Mouse (Mus musculus): ENCODE results near the gene Magi1. TPM values are rescaled to one million over a fixed set of nuclear protein-coding genes. Genes with fewer than 3 reads are reported as not detected.

Gene Magi1
- polyA plus RNA-seq, 1 experiment from 2014 or later, result 10.9 TPM

DNA sequence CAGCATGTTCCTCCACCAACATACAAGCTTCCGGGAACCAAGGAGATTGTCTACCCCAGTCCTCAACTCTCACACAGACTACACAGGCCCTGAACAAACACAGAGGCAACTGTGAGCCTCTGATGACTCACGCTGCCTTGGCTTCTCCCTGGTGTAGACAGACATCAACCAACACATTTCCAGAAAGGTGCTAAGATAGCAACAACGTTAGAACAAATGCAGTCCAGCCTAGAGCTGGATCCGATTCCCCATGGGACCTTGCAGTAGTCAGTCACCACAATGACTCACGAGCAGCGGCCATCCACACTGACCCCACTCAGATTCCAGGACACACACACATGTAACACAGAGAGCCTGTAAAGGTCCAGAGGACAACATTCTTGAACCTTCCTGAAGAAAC is 42.5 kb downstream of the Magi1 start:
- no peak overlapping the region for H3K4me2 ChIP-seq (replicated peaks; ENCODE audit: low read depth, low read length)
- H3K9ac ChIP-seq (ENCODE audit: low read depth, low read length), result no peak overlapping the region
- 55% methylated on average over 6 of the region's 6 CpGs for WGBS
- H3K4me3 ChIP-seq (ENCODE audit: low read length), result no peak overlapping the region
- no peaks in the 10 kb centered on the region for H3K27me3 ChIP-seq (ENCODE audit: control insufficient read depth, insufficient read depth, low read length)
- H3K4me1 ChIP-seq (ENCODE audit: control insufficient read depth, insufficient read depth, low read length), result peaks cover 20% of the 10 kb centered on the region
- ATAC-seq (ENCODE audit: low FRiP score, low TSS enrichment), result no peak
- no peak overlapping the region; the same call in 1 of the 2 replicates for H3K27ac ChIP-seq (ENCODE audit: low read depth, low read length)
- no peaks in the 10 kb centered on the region for H3K36me3 ChIP-seq (ENCODE audit: control insufficient read depth, insufficient read depth, low read length)
- H3K9me3 ChIP-seq (ENCODE audit: control insufficient read depth, low read length), result no peaks in the 10 kb centered on the region

DNA sequence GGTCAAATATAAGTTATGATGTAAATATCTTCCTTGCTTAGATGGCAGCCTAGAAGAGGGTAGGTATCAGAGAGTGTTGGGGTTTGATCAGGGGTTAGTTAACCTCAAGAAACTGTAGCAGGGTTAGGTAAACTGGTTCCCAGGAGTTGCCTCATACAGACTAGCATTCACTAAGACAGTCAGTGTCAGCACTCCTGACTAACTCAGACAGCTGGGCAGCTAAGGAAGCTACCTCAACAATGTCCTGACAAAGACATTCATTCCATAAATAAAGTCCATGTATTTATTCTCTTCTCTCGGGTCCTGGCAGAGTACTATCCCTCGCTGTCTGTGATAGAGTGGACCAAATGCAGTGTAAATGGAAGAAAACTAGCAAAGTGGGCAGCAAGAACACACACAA is 45.1 kb downstream of the Magi1 start:
- Histone ChIP-seq H3K27me3 (ENCODE audit: control insufficient read depth, insufficient read depth, low read length) (no peaks in the 10 kb centered on the region), H3K36me3 (ENCODE audit: control insufficient read depth, insufficient read depth, low read length) (no peaks in the 10 kb centered on the region), H3K27ac (ENCODE audit: low read depth, low read length) (no peak overlapping the region), H3K4me1 (ENCODE audit: control insufficient read depth, insufficient read depth, low read length) (peaks cover 20% of the 10 kb centered on the region), H3K9ac (ENCODE audit: low read depth, low read length) (no peak overlapping the region), H3K4me3 (ENCODE audit: low read length) (no peak overlapping the region), H3K9me3 (ENCODE audit: control insufficient read depth, low read length) (no peaks in the 10 kb centered on the region), H3K4me2 (replicated peaks; ENCODE audit: low read depth, low read length) (no peak overlapping the region)
- WGBS, result 73% methylated on average over 2 of the region's 2 CpGs
- no peak for ATAC-seq (ENCODE audit: low FRiP score, low TSS enrichment)

DNA sequence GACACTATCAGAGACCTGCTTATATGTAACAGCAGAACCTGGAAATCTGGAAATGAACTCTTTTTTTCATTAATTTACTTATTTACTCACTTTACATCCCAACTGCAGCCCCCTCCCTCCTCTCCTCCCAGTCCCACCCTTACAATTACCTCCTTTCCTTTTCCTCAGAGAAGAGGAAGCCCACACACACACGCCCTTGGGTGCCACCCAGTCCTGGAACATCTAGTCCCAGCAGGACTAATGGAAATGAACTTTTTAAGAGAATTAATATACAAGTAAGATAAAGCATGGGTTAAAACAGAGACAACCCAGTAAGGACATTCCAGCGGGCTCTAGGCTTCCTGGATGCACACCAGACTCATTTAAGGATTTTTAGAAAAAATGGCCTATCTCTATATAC is 46.8 kb downstream of the Magi1 start:
- Histone ChIP-seq H3K27me3 (ENCODE audit: control insufficient read depth, insufficient read depth, low read length) (no peaks in the 10 kb centered on the region), H3K4me3 (ENCODE audit: low read length) (no peak overlapping the region), H3K27ac (ENCODE audit: low read depth, low read length) (no peak overlapping the region), H3K36me3 (ENCODE audit: control insufficient read depth, insufficient read depth, low read length) (no peaks in the 10 kb centered on the region), H3K4me1 (ENCODE audit: control insufficient read depth, insufficient read depth, low read length) (peaks cover 21% of the 10 kb centered on the region), H3K9ac (ENCODE audit: low read depth, low read length) (no peak overlapping the region), H3K4me2 (replicated peaks; ENCODE audit: low read depth, low read length) (no peak overlapping the region), H3K9me3 (ENCODE audit: control insufficient read depth, low read length) (no peaks in the 10 kb centered on the region)
- WGBS, result 71% methylated on average over 2 of the region's 2 CpGs
- no peak for ATAC-seq (ENCODE audit: low FRiP score, low TSS enrichment)

DNA sequence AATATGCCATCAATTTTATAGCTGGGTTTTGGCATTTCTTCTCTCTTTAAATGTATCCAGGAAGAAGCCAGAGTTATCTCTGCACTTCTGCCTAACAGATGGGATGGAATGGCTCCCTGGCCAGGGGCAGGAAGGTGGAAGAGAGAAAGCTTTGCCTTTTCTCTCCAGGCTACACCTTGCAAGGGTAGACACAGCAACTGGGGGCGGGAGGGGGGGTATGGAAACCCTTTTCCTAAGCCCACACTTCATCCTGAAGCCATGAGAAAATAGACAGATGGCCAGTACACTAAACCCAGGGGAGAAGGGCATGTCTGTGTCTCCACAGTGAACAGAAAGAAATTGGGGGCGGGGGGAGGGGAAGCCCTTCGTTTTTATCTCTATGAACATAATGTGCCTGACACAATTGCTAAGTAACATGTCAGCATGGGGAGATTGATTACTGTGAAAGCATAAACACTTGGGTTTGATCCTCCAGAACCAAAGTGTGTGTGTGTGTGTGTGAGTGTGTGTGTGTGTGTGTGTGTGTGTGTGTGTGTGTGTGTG is 51.4 kb downstream of the Magi1 start:
- no peak for ATAC-seq (ENCODE audit: low FRiP score, low TSS enrichment)
- H3K27me3 ChIP-seq (ENCODE audit: control insufficient read depth, insufficient read depth, low read length), result no peaks in the 10 kb centered on the region
- WGBS, result 60% methylated on average over 3 of the region's 3 CpGs

DNA sequence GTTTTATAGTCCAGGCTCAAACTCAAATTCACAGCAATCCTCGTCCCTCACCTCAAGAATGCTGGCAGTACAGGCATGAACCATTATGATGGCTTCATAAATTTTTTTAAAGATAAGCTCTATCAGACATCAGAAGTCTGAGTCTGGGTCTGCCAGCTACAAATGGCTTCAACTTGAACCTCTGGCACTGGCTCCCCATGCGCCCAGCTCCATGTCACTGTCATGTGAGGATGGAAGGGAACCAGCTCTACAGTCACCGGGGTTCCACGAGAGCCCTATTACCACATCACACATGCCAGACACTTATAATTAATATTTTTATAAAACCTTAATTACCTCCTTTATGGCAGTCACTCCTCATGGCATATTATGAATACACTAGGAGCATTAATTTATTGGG is 51.9 kb downstream of the Magi1 start:
- Histone ChIP-seq H3K9ac (ENCODE audit: low read depth, low read length) (no peak overlapping the region), H3K4me2 (replicated peaks; ENCODE audit: low read depth, low read length) (no peak overlapping the region), H3K4me1 (ENCODE audit: control insufficient read depth, insufficient read depth, low read length) (peaks cover 18% of the 10 kb centered on the region), H3K4me3 (ENCODE audit: low read length) (no peak overlapping the region), H3K36me3 (ENCODE audit: control insufficient read depth, insufficient read depth, low read length) (no peaks in the 10 kb centered on the region), H3K27me3 (ENCODE audit: control insufficient read depth, insufficient read depth, low read length) (no peaks in the 10 kb centered on the region), H3K9me3 (ENCODE audit: control insufficient read depth, low read length) (no peaks in the 10 kb centered on the region), H3K27ac (ENCODE audit: low read depth, low read length) (no peak overlapping the region; the same call in 1 of the 2 replicates)
- WGBS, result 62% methylated on average over 4 of the region's 4 CpGs
- ATAC-seq (ENCODE audit: low FRiP score, low TSS enrichment), result no peak

More for the DNA sequence above, 51.4 kb downstream of the Magi1 start:
- Histone ChIP-seq H3K4me3 (ENCODE audit: low read length) (no peak overlapping the region), H3K9ac (ENCODE audit: low read depth, low read length) (no peak overlapping the region), H3K36me3 (ENCODE audit: control insufficient read depth, insufficient read depth, low read length) (no peaks in the 10 kb centered on the region), H3K4me1 (ENCODE audit: control insufficient read depth, insufficient read depth, low read length) (peaks cover 18% of the 10 kb centered on the region), H3K9me3 (ENCODE audit: control insufficient read depth, low read length) (no peaks in the 10 kb centered on the region), H3K27ac (ENCODE audit: low read depth, low read length) (no peak overlapping the region; the same call in 1 of the 2 replicates), H3K4me2 (replicated peaks; ENCODE audit: low read depth, low read length) (no peak overlapping the region)

DNA sequence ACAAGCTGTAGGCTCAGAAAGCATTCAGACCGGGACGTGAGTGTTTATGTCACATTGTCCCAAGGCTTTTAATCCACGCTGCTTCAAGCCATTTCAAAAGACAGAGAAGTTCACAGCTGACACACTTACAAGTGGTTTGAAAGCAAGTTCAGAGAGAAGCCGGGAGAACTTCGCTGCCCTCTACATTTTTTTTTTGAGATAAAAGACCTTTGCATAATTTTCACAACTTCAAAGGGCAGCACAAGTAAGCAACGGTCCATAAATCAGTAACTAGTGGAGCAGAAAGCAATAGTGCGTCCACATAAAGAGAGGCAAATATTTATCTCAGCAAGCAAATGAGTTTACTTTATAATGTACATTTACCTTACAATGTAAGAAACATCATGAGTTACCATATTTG is 52.4 kb downstream of the Magi1 start:
- peaks cover 22% of the 10 kb centered on the region for H3K4me1 ChIP-seq (ENCODE audit: control insufficient read depth, insufficient read depth, low read length)
- H3K4me3 ChIP-seq (ENCODE audit: low read length), result no peak overlapping the region
- ATAC-seq (ENCODE audit: low FRiP score, low TSS enrichment), result no peak
- H3K9me3 ChIP-seq (ENCODE audit: control insufficient read depth, low read length), result no peaks in the 10 kb centered on the region
- no peaks in the 10 kb centered on the region for H3K27me3 ChIP-seq (ENCODE audit: control insufficient read depth, insufficient read depth, low read length)
- H3K27ac ChIP-seq (ENCODE audit: low read depth, low read length), result peak overlapping the region; percentile 24; the same call in 1 of the 2 replicates
- H3K4me2 ChIP-seq (replicated peaks; ENCODE audit: low read depth, low read length), result no peak overlapping the region
- H3K9ac ChIP-seq (ENCODE audit: low read depth, low read length), result no peak overlapping the region
- WGBS, result 16% methylated on average over 7 of the region's 7 CpGs
- H3K36me3 ChIP-seq (ENCODE audit: control insufficient read depth, insufficient read depth, low read length), result no peaks in the 10 kb centered on the region

DNA sequence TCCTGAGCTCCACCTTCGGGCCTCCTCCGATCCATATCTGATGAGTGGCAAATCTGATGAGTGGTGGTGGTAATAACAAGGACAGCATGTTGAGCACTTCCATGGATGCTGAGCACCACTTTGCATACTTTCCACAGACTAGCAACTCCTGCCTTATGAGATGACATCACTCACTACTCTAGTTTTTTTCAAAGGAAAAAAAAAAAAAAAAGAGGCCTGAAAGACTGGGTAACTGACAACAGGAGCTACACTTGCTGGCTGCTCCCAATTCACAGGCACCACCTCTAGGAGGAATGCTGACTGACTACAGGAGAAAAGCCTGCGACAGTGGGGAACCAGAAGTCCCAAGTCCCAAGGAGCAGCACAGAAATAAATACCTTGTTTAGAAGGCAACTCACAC is 52.8 kb downstream of the Magi1 start:
- Histone ChIP-seq H3K4me2 (replicated peaks; ENCODE audit: low read depth, low read length) (no peak overlapping the region), H3K27ac (ENCODE audit: low read depth, low read length) (peak overlapping the region; percentile 24; the same call in 1 of the 2 replicates), H3K9me3 (ENCODE audit: control insufficient read depth, low read length) (no peaks in the 10 kb centered on the region), H3K36me3 (ENCODE audit: control insufficient read depth, insufficient read depth, low read length) (no peaks in the 10 kb centered on the region), H3K4me1 (ENCODE audit: control insufficient read depth, insufficient read depth, low read length) (peaks cover 26% of the 10 kb centered on the region), H3K27me3 (ENCODE audit: control insufficient read depth, insufficient read depth, low read length) (no peaks in the 10 kb centered on the region), H3K9ac (ENCODE audit: low read depth, low read length) (no peak overlapping the region), H3K4me3 (ENCODE audit: low read length) (no peak overlapping the region)
- 57% methylated on average over 3 of the region's 3 CpGs for WGBS
- 0 out of 2 replicates have a peak, but pooled peaks have one; percentile 9 for ATAC-seq (ENCODE audit: low FRiP score, low TSS enrichment)

- ATAC-seq (ENCODE audit: low FRiP score, low TSS enrichment), result no peak
- 52% methylated on average over 3 of the region's 3 CpGs for WGBS
- H3K4me1 ChIP-seq (ENCODE audit: control insufficient read depth, insufficient read depth, low read length), result peaks cover 34% of the 10 kb centered on the region
These were observed 53.6 kb downstream of the Magi1 start for GRCm38 (mm10) chr6:94230129-94230528.

GRCm38 (mm10) chr6:94226262-94226661 is 57.5 kb downstream of the Magi1 start:
- Histone ChIP-seq H3K4me3 (ENCODE audit: low read length) (no peak overlapping the region), H3K9ac (ENCODE audit: low read depth, low read length) (no peak overlapping the region), H3K36me3 (ENCODE audit: control insufficient read depth, insufficient read depth, low read length) (no peaks in the 10 kb centered on the region), H3K4me2 (replicated peaks; ENCODE audit: low read depth, low read length) (no peak overlapping the region), H3K27ac (ENCODE audit: low read depth, low read length) (no peak overlapping the region), H3K4me1 (ENCODE audit: control insufficient read depth, insufficient read depth, low read length) (peaks cover 32% of the 10 kb centered on the region), H3K27me3 (ENCODE audit: control insufficient read depth, insufficient read depth, low read length) (no peaks in the 10 kb centered on the region), H3K9me3 (ENCODE audit: control insufficient read depth, low read length) (no peaks in the 10 kb centered on the region)
- 59% methylated on average over 6 of the region's 6 CpGs for WGBS
- ATAC-seq (ENCODE audit: low FRiP score, low TSS enrichment), result no peak

More at GRCm38 (mm10) chr6:94230129-94230528, 53.6 kb downstream of the Magi1 start:
- H3K9me3 ChIP-seq (ENCODE audit: control insufficient read depth, low read length), result no peaks in the 10 kb centered on the region
- no peaks in the 10 kb centered on the region for H3K36me3 ChIP-seq (ENCODE audit: control insufficient read depth, insufficient read depth, low read length)
- no peak overlapping the region for H3K4me3 ChIP-seq (ENCODE audit: low read length)
- no peak overlapping the region for H3K27ac ChIP-seq (ENCODE audit: low read depth, low read length)
- no peak overlapping the region for H3K9ac ChIP-seq (ENCODE audit: low read depth, low read length)
- no peaks in the 10 kb centered on the region for H3K27me3 ChIP-seq (ENCODE audit: control insufficient read depth, insufficient read depth, low read length)
- H3K4me2 ChIP-seq (replicated peaks; ENCODE audit: low read depth, low read length), result no peak overlapping the region

Measured in kidney, embryonic 14.5 days (tissue).